In the genomic region with DNA sequence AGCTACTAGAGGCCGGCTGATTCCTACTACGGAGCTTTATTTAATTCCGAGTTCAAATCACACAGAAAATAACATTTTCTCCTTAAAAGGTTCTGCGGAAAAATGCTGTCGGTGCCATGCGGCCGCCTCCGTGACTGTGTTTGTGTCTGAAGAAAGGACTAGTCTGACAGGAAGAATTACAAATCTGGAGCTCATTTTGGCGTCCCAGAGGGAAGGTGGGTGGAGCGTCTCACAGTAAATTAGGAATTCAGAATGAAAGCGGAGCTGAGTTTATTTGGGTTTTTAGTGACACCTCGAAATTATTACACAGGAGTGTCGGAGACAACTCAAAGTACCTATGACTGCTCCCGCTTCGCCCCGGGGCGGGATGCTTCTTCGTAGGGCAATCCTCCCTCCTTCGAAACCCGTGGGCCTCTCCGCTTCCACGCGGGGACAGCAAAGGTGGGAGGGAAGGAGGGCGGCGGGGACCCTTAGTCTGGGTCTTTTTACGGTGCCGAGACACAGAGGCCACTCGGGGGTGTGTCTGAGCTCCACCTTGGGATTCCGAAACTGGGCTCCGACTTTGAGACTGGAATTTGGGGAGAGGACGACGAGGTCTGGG, we compare ENCODE assay signal across 8 mouse cellular contexts. TPM values are rescaled to one million over a fixed set of nuclear protein-coding genes. Genes with fewer than 3 reads are reported as not detected.
DNase-seq lines count a peak whose midpoint lies in the region; ATAC-seq and TF ChIP-seq lines count a peak whose summit lies in the region.

No protein-coding gene starts in this region.

- peak overlapping the region; percentile 62 for H3K27ac ChIP-seq in embryonic fibroblast, embryonic 13.5 days (ENCODE audit: insufficient read depth, low read length)
- peak overlapping the region; percentile 97 for H3K27ac ChIP-seq in heart, embryonic 10.5 days
- H3K27ac ChIP-seq in limb, embryonic 12.5 days: peak overlapping the region; percentile 88
- H3K27ac ChIP-seq in midbrain, embryonic 15.5 days: 0 out of 2 replicates have a peak overlapping the region, but pooled peaks have one; percentile 84
- peak overlapping the region; percentile 88 for H3K27ac ChIP-seq in stomach, postnatal 0 days (replicated peaks)

- TF ChIP-seq POLR2A in embryonic fibroblast, embryonic 13.5 days (IDR thresholded peaks at IDR 0.05; ENCODE audit: low read depth, low read length): peak; percentile 34; the same call in 1 of the 2 replicates

- 3% methylated on average over 32 of the region's 32 CpGs for WGBS in heart, embryonic 10.5 days
- under 1% methylated on average over 32 of the region's 32 CpGs for WGBS in limb, embryonic 12.5 days
- under 1% methylated on average over 32 of the region's 32 CpGs for WGBS in midbrain, embryonic 15.5 days
- under 1% methylated on average over 32 of the region's 32 CpGs for WGBS in stomach, postnatal 0 days

- no peaks in the 10 kb centered on the region for H3K4me1 ChIP-seq in embryonic fibroblast, embryonic 13.5 days (ENCODE audit: control insufficient read depth, insufficient read depth, low read length)
- H3K4me1 ChIP-seq in heart, embryonic 10.5 days: peaks cover 16% of the 10 kb centered on the region
- H3K4me1 ChIP-seq in limb, embryonic 12.5 days (replicated peaks): peaks cover 26% of the 10 kb centered on the region
- peaks cover 23% of the 10 kb centered on the region for H3K4me1 ChIP-seq in midbrain, embryonic 15.5 days
- no peaks in the 10 kb centered on the region for H3K4me1 ChIP-seq in stomach, postnatal 0 days (replicated peaks; ENCODE audit: control insufficient read depth, insufficient read depth)

- peak overlapping the region; percentile 88 for H3K4me2 ChIP-seq in limb, embryonic 12.5 days
- peak overlapping the region; percentile 96 for H3K4me2 ChIP-seq in midbrain, embryonic 15.5 days
- peak overlapping the region; percentile 98 for H3K4me2 ChIP-seq in stomach, postnatal 0 days (replicated peaks; ENCODE audit: low read depth)

- H3K27me3 ChIP-seq in heart, embryonic 10.5 days (ENCODE audit: insufficient read depth, poor library complexity, severe bottlenecking): peaks cover 7% of the 10 kb centered on the region; the same call in 1 of the 2 replicates
- no peaks in the 10 kb centered on the region for H3K27me3 ChIP-seq in limb, embryonic 12.5 days
- H3K27me3 ChIP-seq in midbrain, embryonic 15.5 days (replicated peaks): no peaks in the 10 kb centered on the region
- H3K27me3 ChIP-seq in stomach, postnatal 0 days (ENCODE audit: control insufficient read depth, insufficient read depth, low read length): no peaks in the 10 kb centered on the region

- peak overlapping the region; percentile 93 for H3K9ac ChIP-seq in limb, embryonic 12.5 days (replicated peaks)
- peak overlapping the region; percentile 43 for H3K9ac ChIP-seq in midbrain, embryonic 15.5 days
- H3K9ac ChIP-seq in stomach, postnatal 0 days (ENCODE audit: low read length): peak overlapping the region; percentile 70

- peak overlapping the region; percentile 84 for H3K4me3 ChIP-seq in embryonic fibroblast, embryonic 13.5 days (ENCODE audit: insufficient read depth, low read length)
- H3K4me3 ChIP-seq in heart, embryonic 10.5 days: peak overlapping the region; percentile 95
- H3K4me3 ChIP-seq in limb, embryonic 12.5 days (replicated peaks): peak overlapping the region; percentile 94
- H3K4me3 ChIP-seq in midbrain, embryonic 15.5 days: peak overlapping the region; percentile 86
- peak overlapping the region; percentile 87 for H3K4me3 ChIP-seq in stomach, postnatal 0 days (ENCODE audit: low read depth, low read length)

- 0 out of 2 replicates have a peak, but pooled peaks have one; percentile 15 for ATAC-seq in limb, embryonic 12.5 days (ENCODE audit: insufficient number of reproducible peaks, insufficient read depth, low FRiP score, low TSS enrichment, low read depth)
- peak; percentile 12 for ATAC-seq in midbrain, embryonic 15.5 days (replicated peaks)
- no peak for ATAC-seq in stomach, postnatal 0 days (ENCODE audit: low FRiP score, low TSS enrichment)

- peak; percentile 33 to 57 for DNase-seq in urinary bladder, adult 18-20 months (ENCODE audit: low spot score in 2 of 2)
- no peak for DNase-seq in urinary bladder, adult 2 months (ENCODE audit: low spot score)
- peak; percentile 77 for DNase-seq in heart, embryonic 10.5 days (ENCODE audit: low spot score)
- peak; percentile 63 for DNase-seq in kidney, adult 9 months
- DNase-seq in stomach, postnatal 0 days (ENCODE audit: low spot score): peak; percentile 31

- no peaks in the 10 kb centered on the region for H3K36me3 ChIP-seq in heart, embryonic 10.5 days
- no peaks in the 10 kb centered on the region for H3K36me3 ChIP-seq in limb, embryonic 12.5 days
- no peaks in the 10 kb centered on the region for H3K36me3 ChIP-seq in midbrain, embryonic 15.5 days (replicated peaks)
- no peaks in the 10 kb centered on the region for H3K36me3 ChIP-seq in stomach, postnatal 0 days (ENCODE audit: control insufficient read depth, insufficient read depth, low read length)

- no peak for TF ChIP-seq EP300 in stomach, postnatal 0 days (optimal IDR thresholded peaks at IDR 0.05)

- no peak for TF ChIP-seq CTCF in embryonic fibroblast, embryonic 13.5 days (IDR thresholded peaks at IDR 0.05; ENCODE audit: borderline replicate concordance, insufficient read depth, low read length)
- TF ChIP-seq CTCF in stomach, postnatal 0 days (IDR thresholded peaks at IDR 0.05; ENCODE audit: low read depth): no peak

- no peaks in the 10 kb centered on the region for H3K9me3 ChIP-seq in heart, embryonic 10.5 days
- no peaks in the 10 kb centered on the region for H3K9me3 ChIP-seq in limb, embryonic 12.5 days
- H3K9me3 ChIP-seq in midbrain, embryonic 15.5 days: no peaks in the 10 kb centered on the region
- H3K9me3 ChIP-seq in stomach, postnatal 0 days (ENCODE audit: control insufficient read depth, low read length): no peaks in the 10 kb centered on the region

RNA-seq across cellular contexts. Expression of a gene that starts 0.9 kb away (rescaled TPM):
- polyA plus RNA-seq in urinary bladder, adult 2 months (2012; rRNA removed): 29.0 TPM in 2 replicates
- polyA plus RNA-seq in embryonic fibroblast, embryonic 13.5 days (2011; ENCODE audit: insufficient read length, low read depth, missing spikeins): 35.6 and 43.8 TPM in 2 replicates
- polyA plus RNA-seq in heart, embryonic 10.5 days (2016; fragmentation: Nextera tagmentation; extraction: Ambion mirVana): 47.9 and 51.9 TPM in 2 replicates
- 84.0 and 84.7 TPM in 2 replicates for polyA plus RNA-seq in limb, embryonic 12.5 days (2016; fragmentation: Nextera tagmentation; extraction: Ambion mirVana)
- 36.4 and 37.5 TPM in 2 replicates for polyA plus RNA-seq in midbrain, embryonic 15.5 days (2015; fragmentation: Nextera tagmentation; extraction: Ambion mirVana)
- 8.7 and 9.4 TPM in 2 replicates for polyA plus RNA-seq in stomach, postnatal 0 days (2015; fragmentation: Nextera tagmentation; extraction: Ambion mirVana)

Comparison
In these comparisons a context has a peak if more than half of its experiments do, and no peak if none do; other contexts are left out.
1. H3K9ac ChIP-seq: peak in every context shown above with its lines; median percentile 93 in limb, embryonic 12.5 days; 70 in stomach, postnatal 0 days; 43 in midbrain, embryonic 15.5 days.